Mouse (Mus musculus): ENCODE results near the gene Lats2.

DNA sequence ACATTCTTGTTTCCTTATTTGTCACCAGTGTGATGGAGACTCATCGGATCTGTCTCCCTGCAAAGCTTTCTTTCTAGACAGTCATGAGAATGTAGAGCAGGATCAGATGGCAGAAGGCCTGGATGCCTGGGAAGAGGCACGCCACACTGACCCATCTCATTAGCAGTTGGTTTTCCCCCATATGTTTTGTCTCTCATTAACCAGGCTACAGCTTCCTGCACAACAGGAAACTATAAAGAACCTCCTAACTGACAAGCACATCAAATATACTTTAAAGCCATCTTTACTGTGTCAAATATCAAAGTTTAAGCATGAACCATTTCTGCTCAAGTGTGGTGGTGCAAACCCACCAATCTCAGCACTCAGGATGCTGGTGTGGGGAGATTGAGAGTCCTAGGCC is 8.7 kb downstream of the Lats2 start:
- no peak for TF ChIP-seq CTCF (IDR thresholded peaks at IDR 0.05; ENCODE audit: borderline replicate concordance, insufficient read depth, low read depth, low read length)
- TF ChIP-seq POLR2A (IDR thresholded peaks at IDR 0.05; ENCODE audit: borderline replicate concordance, insufficient read depth, low read length): no peak
